Mouse (Mus musculus) lung, adult 2 months (tissue): Measurements from ENCODE around the gene Ifnl3.

Experiments used
- CTCF ChIP-seq: fragments of 200-500 bp; IDR thresholded peaks from 2 replicates; pipeline ENCODE4 v1.5.1; 2011; ENCODE audit warnings: mild to moderate bottlenecking, low read length, control low read depth; ENCODE audit not compliant: insufficient read depth
- POLR2A ChIP-seq: fragments of 200-500 bp; IDR thresholded peaks from 2 replicates; pipeline ENCODE4 v1.6.1; 2011; ENCODE audit warnings: low read depth, mild to moderate bottlenecking, control low read depth, low read length, borderline replicate concordance; ENCODE audit errors: extremely low read depth

GRCm38 (mm10) chr7:28495426-28495825 lies 27.2 kb upstream of the Ifnl3 start:
- TF ChIP-seq POLR2A, result no peak
- no peak for TF ChIP-seq CTCF
